Mouse (Mus musculus): ENCODE measurements around the gene Fam83c. TPM values are rescaled to one million over a fixed set of nuclear protein-coding genes. Genes with fewer than 3 reads are reported as not detected.
"Not testable (repeated sequence)": the region's sequence is repeated elsewhere in the genome, so short reads cannot be mapped to it uniquely, and the experiment has no call there.

The Fam83c gene
- polyA plus RNA-seq, 2 experiments = 0.09 TPM; not detected in 1

GRCm38 (mm10) chr2:155848291-155848690 lies 13.6 kb upstream of the Fam83c start:
- DNase-seq (ENCODE audit: low read depth in 3 of 3, low spot score in 3 of 3) (peak; percentile 61 to 67 (median 65)), ATAC-seq (ENCODE audit: insufficient read depth) (no peak)
- 38% methylated on average over 6 of the region's 6 CpGs for WGBS (ENCODE audit: insufficient replicate concordance)
- TF ChIP-seq CTCF (IDR thresholded peaks at IDR 0.05; ENCODE audit: low read depth) (peak; percentile 98), EP300 (IDR thresholded peaks at IDR 0.05; ENCODE audit: low read depth) (no peak)
- Histone ChIP-seq H3K4me1 (replicated peaks; ENCODE audit: control insufficient read depth in 2 of 2, insufficient read depth in 2 of 2, low read length in 1 of 2) (no peaks in the 10 kb centered on the region; a peak in 1 of 4 replicates), H3K9ac (replicated peaks) (no peak overlapping the region), H3K4me3 (ENCODE audit: insufficient read depth in 1 of 2, low read depth in 2 of 2, low read length in 2 of 2) (no peak overlapping the region), H3K27me3 (ENCODE audit: control insufficient read depth, insufficient read depth, low read length) (no peaks in the 10 kb centered on the region), H3K9me3 (ENCODE audit: control insufficient read depth, low read length) (no peaks in the 10 kb centered on the region), H3K4me2 (ENCODE audit: low read depth) (no peak overlapping the region), H3K36me3 (replicated peaks; ENCODE audit: control insufficient read depth, insufficient read depth, low read depth) (peaks cover 5% of the 10 kb centered on the region), H3K27ac (no peak overlapping the region)

DNA sequence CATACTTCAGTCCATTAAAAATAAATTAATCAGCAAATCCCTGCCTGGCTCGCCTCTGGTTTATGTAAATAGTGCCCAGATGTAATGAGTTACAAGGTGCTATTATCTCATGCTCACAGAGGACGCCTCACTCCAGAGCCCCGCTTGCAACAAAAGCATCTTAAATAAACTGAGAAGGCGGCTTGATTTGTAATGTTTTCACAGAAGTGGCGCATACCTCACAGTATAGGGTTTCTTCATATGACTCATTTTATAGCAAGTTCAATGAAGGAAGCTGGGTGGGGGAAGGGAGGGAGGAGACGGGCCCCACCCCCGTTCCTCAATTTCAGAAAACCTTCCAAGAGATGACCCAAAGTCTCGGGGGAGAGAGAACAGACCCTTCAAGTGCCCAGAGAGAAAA lies 12.3 kb upstream of the Fam83c start:
- Histone ChIP-seq H3K27me3 (ENCODE audit: control insufficient read depth, insufficient read depth, low read length) (no peaks in the 10 kb centered on the region), H3K4me3 (ENCODE audit: insufficient read depth in 1 of 2, low read depth in 2 of 2, low read length in 2 of 2) (no peak overlapping the region), H3K27ac (no peak overlapping the region), H3K4me1 (replicated peaks; ENCODE audit: control insufficient read depth in 2 of 2, insufficient read depth in 2 of 2, low read length in 1 of 2) (no peaks in the 10 kb centered on the region; a peak in 1 of 4 replicates), H3K4me2 (ENCODE audit: low read depth) (no peak overlapping the region), H3K9me3 (ENCODE audit: control insufficient read depth, low read length) (no peaks in the 10 kb centered on the region), H3K9ac (replicated peaks) (no peak overlapping the region), H3K36me3 (replicated peaks; ENCODE audit: control insufficient read depth, insufficient read depth, low read depth) (peaks cover 5% of the 10 kb centered on the region)
- ATAC-seq (ENCODE audit: insufficient read depth) (no peak), DNase-seq (ENCODE audit: low read depth in 3 of 3, low spot score in 3 of 3) (no peak)
- TF ChIP-seq EP300 (IDR thresholded peaks at IDR 0.05; ENCODE audit: low read depth) (no peak), CTCF (IDR thresholded peaks at IDR 0.05; ENCODE audit: low read depth) (no peak)
- 79% methylated on average over 8 of the region's 8 CpGs for WGBS (ENCODE audit: insufficient replicate concordance)

DNA sequence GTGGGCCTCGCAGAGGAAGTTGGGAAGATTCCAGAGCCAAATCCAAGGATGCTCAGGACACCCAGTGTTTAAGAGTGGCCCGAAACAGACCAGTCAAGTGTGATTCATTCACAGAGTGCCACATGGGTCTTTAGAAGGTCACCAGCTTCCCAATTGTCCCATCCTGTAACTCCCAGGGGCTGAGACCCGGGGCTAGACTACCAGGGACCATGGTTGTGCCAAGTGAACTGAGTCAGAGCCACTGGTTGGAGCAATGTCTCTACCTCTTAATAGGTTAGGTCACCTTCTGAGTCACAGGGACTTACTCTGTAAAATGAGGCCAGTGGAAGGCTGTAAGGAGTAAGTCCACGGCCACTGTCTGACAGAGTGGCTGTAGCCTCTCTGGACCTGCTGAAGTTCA lies 4.3 kb upstream of the Fam83c start:
- no peak overlapping the region for H3K9ac ChIP-seq (replicated peaks)
- no peaks in the 10 kb centered on the region for H3K36me3 ChIP-seq (replicated peaks; ENCODE audit: control insufficient read depth, insufficient read depth, low read depth)
- no peak overlapping the region for H3K4me2 ChIP-seq (ENCODE audit: low read depth)
- ATAC-seq (ENCODE audit: insufficient read depth) = no peak
- no peaks in the 10 kb centered on the region for H3K27me3 ChIP-seq (ENCODE audit: control insufficient read depth, insufficient read depth, low read length)
- DNase-seq (ENCODE audit: low read depth in 3 of 3, low spot score in 3 of 3) = no peak
- H3K9me3 ChIP-seq (ENCODE audit: control insufficient read depth, low read length) = no peaks in the 10 kb centered on the region
- H3K4me1 ChIP-seq (replicated peaks; ENCODE audit: control insufficient read depth in 2 of 2, insufficient read depth in 2 of 2, low read length in 1 of 2) = no peaks in the 10 kb centered on the region
- 57% methylated on average over 4 of the region's 4 CpGs for WGBS (ENCODE audit: insufficient replicate concordance)
- no peak overlapping the region for H3K4me3 ChIP-seq (ENCODE audit: insufficient read depth in 1 of 2, low read depth in 2 of 2, low read length in 2 of 2)
- TF ChIP-seq EP300 (IDR thresholded peaks at IDR 0.05; ENCODE audit: low read depth) (no peak), CTCF (IDR thresholded peaks at IDR 0.05; ENCODE audit: low read depth) (no peak)
- no peak overlapping the region for H3K27ac ChIP-seq

GRCm38 (mm10) chr2:155837961-155838360 lies 3.3 kb upstream of the Fam83c start:
- H3K4me1 ChIP-seq (replicated peaks; ENCODE audit: control insufficient read depth in 2 of 2, insufficient read depth in 2 of 2, low read length in 1 of 2) = no peaks in the 10 kb centered on the region
- no peak overlapping the region for H3K27ac ChIP-seq
- ATAC-seq (ENCODE audit: insufficient read depth) (no peak), DNase-seq (ENCODE audit: low read depth in 3 of 3, low spot score in 3 of 3) (no peak)
- 67% methylated on average over 3 of the region's 3 CpGs for WGBS (ENCODE audit: insufficient replicate concordance)
- no peak for TF ChIP-seq CTCF (IDR thresholded peaks at IDR 0.05; ENCODE audit: low read depth)
- TF ChIP-seq EP300 (IDR thresholded peaks at IDR 0.05; ENCODE audit: low read depth) = no peak
- no peaks in the 10 kb centered on the region for H3K27me3 ChIP-seq (ENCODE audit: control insufficient read depth, insufficient read depth, low read length)
- H3K4me2 ChIP-seq (ENCODE audit: low read depth) = no peak overlapping the region
- no peak overlapping the region for H3K9ac ChIP-seq (replicated peaks)
- H3K36me3 ChIP-seq (replicated peaks; ENCODE audit: control insufficient read depth, insufficient read depth, low read depth) = no peaks in the 10 kb centered on the region
- no peaks in the 10 kb centered on the region for H3K9me3 ChIP-seq (ENCODE audit: control insufficient read depth, low read length)
- H3K4me3 ChIP-seq (ENCODE audit: insufficient read depth in 1 of 2, low read depth in 2 of 2, low read length in 2 of 2) = no peak overlapping the region

- H3K27me3 ChIP-seq (ENCODE audit: control insufficient read depth, insufficient read depth, low read length); ATAC-seq (ENCODE audit: insufficient read depth); H3K36me3 ChIP-seq (replicated peaks; ENCODE audit: control insufficient read depth, insufficient read depth, low read depth); H3K9ac ChIP-seq (replicated peaks); H3K4me2 ChIP-seq (ENCODE audit: low read depth); DNase-seq (ENCODE audit: low read depth in 3 of 3, low spot score in 3 of 3); H3K27ac ChIP-seq; H3K4me1 ChIP-seq (replicated peaks; ENCODE audit: control insufficient read depth in 2 of 2, insufficient read depth in 2 of 2, low read length in 1 of 2); H3K9me3 ChIP-seq (ENCODE audit: control insufficient read depth, low read length); H3K4me3 ChIP-seq (ENCODE audit: insufficient read depth in 1 of 2, low read depth in 2 of 2, low read length in 2 of 2): not testable (repeated sequence)
- TF ChIP-seq CTCF (IDR thresholded peaks at IDR 0.05; ENCODE audit: low read depth) = peak; percentile 59
- WGBS (ENCODE audit: insufficient replicate concordance) = 57% methylated on average over 1 of the region's 1 CpGs
Measured at GRCm38 (mm10) chr2:155832087-155832486, 2.6 kb downstream of the Fam83c start.
